Mouse (Mus musculus): ENCODE measurements around the gene Ubfd1. TPM values are rescaled to one million over a fixed set of nuclear protein-coding genes. Genes with fewer than 3 reads are reported as not detected.
"Not testable (repeated sequence)": the region's sequence is repeated elsewhere in the genome, so short reads cannot be mapped to it uniquely, and the experiment has no call there.

Ubfd1 gene
- polyA plus RNA-seq, 1 experiment from 2014 or later, result 81.0 TPM

DNA sequence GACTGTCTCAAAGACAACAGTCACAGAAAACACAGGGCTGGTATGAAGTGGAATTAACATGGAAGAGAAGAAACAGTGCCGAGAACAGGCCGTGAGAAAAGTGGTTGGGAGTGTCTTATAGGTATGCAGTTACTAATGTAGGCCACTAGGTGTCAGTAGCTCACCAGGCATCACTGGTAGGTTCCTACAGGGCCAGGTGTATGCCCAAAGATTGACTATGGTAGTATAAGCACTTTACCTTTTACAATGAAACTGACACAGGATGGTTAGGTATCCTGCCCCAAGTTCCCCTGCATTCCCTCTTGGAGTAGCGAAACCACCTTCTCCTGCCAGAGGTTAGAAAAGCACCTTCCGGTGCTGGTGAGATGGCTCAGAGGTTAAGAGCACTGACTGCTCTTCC, 32.2 kb downstream of the Ubfd1 start:
- peak; percentile 48 for DNase-seq (ENCODE audit: low spot score)
- Histone ChIP-seq H3K4me3 (no peak overlapping the region), H3K9me3 (no peaks in the 10 kb centered on the region), H3K27ac (no peak overlapping the region), H3K4me1 (peaks cover 11% of the 10 kb centered on the region), H3K36me3 (peaks cover 50% of the 10 kb centered on the region), H3K27me3 (ENCODE audit: insufficient read depth, poor library complexity, severe bottlenecking) (no peaks in the 10 kb centered on the region)
- WGBS, result 63% methylated on average over 4 of the region's 4 CpGs

DNA sequence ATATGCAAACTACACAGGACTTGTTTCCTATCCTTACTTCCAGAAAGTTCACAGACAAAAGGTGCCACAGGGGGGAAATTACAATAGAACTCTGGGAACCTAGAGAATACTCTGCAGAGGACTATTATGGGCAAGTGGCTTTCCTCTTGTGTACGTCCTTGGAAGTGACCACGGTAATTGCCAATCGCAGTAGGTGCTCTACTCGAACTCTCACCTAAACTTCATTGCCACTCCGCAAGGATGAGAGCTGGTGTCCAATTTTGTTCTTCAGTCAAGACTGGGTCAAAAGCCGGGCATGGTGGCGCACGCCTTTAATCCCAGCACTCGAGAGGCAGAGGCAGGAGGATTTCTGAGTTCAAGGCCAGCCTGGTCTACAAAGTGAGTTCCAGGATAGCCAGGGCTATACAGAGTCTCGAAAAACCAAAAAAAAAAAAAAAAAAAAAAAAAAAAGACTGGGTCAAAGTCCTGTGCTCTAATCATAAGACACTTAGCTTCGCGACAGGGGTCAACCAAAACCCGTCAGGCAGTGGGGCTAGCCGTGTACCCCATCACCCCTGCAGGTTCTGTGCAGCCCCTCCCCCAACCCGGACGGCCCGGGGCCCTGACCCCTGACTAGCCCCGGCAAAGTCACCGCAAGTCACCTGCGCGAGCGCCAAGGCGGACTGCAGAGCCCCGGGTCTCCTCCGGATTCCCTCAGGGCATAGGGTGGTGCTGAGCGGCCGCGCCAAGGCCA, 34.2 kb downstream of the Ubfd1 start:
- peak; percentile 83 for DNase-seq (ENCODE audit: low spot score)

DNA sequence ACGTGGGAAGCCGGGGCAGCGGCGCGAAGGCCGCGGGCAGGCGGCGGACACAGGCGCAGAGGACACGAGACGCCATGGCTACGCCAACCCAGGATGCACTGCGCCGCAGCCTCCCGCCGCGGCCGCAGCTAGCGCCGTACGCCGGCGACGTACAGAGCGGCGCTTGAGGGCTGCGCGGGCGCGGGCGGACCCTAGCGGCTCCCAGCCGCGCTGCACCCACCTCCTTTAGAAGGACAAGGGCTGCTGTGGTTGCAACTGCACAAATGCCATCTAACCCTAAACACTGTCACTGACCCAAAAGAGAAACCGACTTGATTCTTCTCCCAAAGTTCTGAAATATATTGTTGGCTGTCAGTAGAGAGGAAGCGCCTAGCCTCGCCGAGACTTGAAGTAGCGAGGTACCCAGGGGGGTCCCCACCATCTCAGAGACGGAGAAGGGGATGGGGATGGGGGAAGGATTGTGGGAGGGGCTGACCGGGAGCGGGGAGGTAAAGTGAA, 34.8 kb downstream of the Ubfd1 start, which contains the start of gene Ndufab1:
Gene Ndufab1 (minus strand): TSS at position 140 of the 498 bp plus-strand sequence.
- H3K27ac ChIP-seq, result peak within 1 kb of the TSS; percentile 96

More for the DNA sequence above, 34.2 kb downstream of the Ubfd1 start:
- H3K4me1 ChIP-seq, result peaks cover 11% of the 10 kb centered on the region
- peak overlapping the region; percentile 82 for H3K4me3 ChIP-seq
- not testable (repeated sequence) for H3K9me3 ChIP-seq; H3K27me3 ChIP-seq (ENCODE audit: insufficient read depth, poor library complexity, severe bottlenecking)
- H3K36me3 ChIP-seq, result peaks cover 31% of the 10 kb centered on the region
- 6% methylated on average over 28 of the region's 28 CpGs for WGBS
- H3K27ac ChIP-seq, result peak overlapping the region; percentile 96

DNA sequence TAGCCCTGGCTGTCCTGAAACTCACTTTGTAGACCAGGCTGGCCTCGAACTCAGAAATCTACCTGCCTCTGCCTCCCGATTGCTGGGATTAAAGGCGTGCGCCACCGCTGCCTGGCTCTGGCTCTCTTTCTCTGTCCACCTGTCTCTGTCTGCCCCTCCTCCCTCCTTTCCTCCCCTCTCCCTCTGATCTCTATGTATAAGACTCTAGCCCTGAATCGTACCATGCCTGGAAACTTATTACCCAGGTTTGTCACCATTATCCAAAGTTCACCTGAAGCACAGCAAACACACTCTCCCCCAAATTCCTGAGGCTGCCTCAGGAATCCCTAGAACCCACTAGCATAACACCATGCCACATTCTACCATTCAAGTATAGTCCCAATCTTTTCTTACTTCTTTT, 41.2 kb downstream of the Ubfd1 start:
- Histone ChIP-seq H3K36me3 (peaks cover 52% of the 10 kb centered on the region), H3K27me3 (ENCODE audit: insufficient read depth, poor library complexity, severe bottlenecking) (no peaks in the 10 kb centered on the region), H3K9me3 (no peaks in the 10 kb centered on the region), H3K4me1 (no peaks in the 10 kb centered on the region), H3K4me3 (no peak overlapping the region), H3K27ac (no peak overlapping the region)
- DNase-seq (ENCODE audit: low spot score), result no peak
- WGBS, result 89% methylated on average over 6 of the region's 6 CpGs

More for the DNA sequence above, 34.8 kb downstream of the Ubfd1 start, which contains the start of gene Ndufab1:
- Histone ChIP-seq H3K36me3 (peaks cover 29% of the 10 kb centered on the region), H3K27me3 (ENCODE audit: insufficient read depth, poor library complexity, severe bottlenecking) (no peaks in the 10 kb centered on the region), H3K4me3 (peak within 1 kb of the TSS; percentile 82), H3K9me3 (no peaks in the 10 kb centered on the region), H3K4me1 (peaks cover 11% of the 10 kb centered on the region)
- peak; percentile 92 for DNase-seq (ENCODE audit: low spot score)
- WGBS, result under 1% methylated on average over 43 of the region's 43 CpGs

DNA sequence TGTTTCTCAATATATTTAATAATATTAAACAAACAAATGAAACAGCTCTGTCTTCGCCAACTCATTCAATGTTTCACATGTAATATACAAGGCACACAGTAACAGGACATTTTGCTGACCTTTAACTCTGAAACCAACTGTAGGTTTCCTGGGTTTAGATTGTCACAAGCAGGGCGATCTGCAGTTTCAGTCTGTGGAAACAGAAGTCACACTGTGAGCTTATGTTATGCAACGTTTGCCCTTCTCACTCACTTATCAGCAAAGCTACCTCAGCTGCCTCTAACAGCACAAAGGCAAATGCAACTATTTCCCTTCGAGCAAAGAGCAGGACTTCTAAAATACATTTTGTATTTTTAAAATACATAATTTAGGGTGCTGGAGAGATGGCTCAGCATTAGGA, 56.5 kb downstream of the Ubfd1 start:
- no peak for DNase-seq (ENCODE audit: low spot score)
- no peak overlapping the region for H3K27ac ChIP-seq
- H3K4me1 ChIP-seq, result no peaks in the 10 kb centered on the region
- 80% methylated on average over 4 of the region's 4 CpGs for WGBS
- H3K9me3 ChIP-seq, result no peaks in the 10 kb centered on the region
- peaks cover 82% of the 10 kb centered on the region for H3K36me3 ChIP-seq
- no peak overlapping the region for H3K4me3 ChIP-seq
- no peaks in the 10 kb centered on the region for H3K27me3 ChIP-seq (ENCODE audit: insufficient read depth, poor library complexity, severe bottlenecking)

DNA sequence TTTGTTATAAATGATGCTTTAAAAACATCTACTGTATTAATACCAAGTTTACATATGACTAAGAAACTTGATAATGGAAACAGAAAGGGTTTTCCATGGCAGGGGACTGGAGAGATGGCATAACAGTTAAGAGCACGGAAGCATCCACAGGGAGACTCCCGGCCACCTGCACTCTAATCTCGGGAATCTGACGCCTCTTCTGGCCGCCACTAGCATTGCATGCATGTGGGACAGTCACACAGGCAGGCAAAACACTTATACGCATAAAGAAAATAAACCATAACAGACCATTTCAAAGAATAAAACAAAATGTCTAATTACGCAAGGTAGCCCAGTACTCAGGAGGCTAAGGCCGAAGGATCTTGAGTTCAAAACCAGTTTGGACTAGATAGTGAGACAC, 58.7 kb downstream of the Ubfd1 start:
- no peak overlapping the region for H3K27ac ChIP-seq

DNA sequence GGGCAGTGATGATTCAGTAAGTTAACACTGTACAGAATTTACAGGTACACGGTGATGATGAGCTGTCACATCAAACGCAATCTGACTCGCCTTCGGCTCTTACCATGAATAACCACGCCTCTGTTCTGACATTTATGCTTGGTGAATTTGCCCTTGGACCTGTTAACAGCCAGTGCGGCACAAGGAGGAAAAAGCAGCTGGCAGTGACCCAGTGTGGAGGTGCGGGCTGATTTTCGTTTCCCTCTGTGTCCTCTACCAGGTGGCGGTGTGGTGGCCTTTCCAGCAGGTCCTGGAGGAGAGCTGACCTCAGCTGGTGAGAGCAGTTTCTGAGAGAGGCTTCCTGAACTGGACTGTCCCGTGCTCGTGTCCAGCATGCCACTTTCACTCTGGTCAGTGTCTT, 60.0 kb downstream of the Ubfd1 start:
- Histone ChIP-seq H3K9me3 (no peaks in the 10 kb centered on the region), H3K4me1 (peaks cover 5% of the 10 kb centered on the region; the same call in 1 of the 2 replicates), H3K27ac (no peak overlapping the region), H3K4me3 (no peak overlapping the region), H3K27me3 (ENCODE audit: insufficient read depth, poor library complexity, severe bottlenecking) (no peaks in the 10 kb centered on the region), H3K36me3 (peaks cover 57% of the 10 kb centered on the region)
- DNase-seq (ENCODE audit: low spot score), result no peak
- 90% methylated on average over 11 of the region's 11 CpGs for WGBS

More for the DNA sequence above, 58.7 kb downstream of the Ubfd1 start:
- DNase-seq (ENCODE audit: low spot score), result no peak
- WGBS, result 75% methylated on average over 8 of the region's 8 CpGs
- Histone ChIP-seq H3K36me3 (peaks cover 69% of the 10 kb centered on the region), H3K4me1 (no peaks in the 10 kb centered on the region), H3K9me3 (no peaks in the 10 kb centered on the region), H3K27me3 (ENCODE audit: insufficient read depth, poor library complexity, severe bottlenecking) (no peaks in the 10 kb centered on the region), H3K4me3 (no peak overlapping the region)

Other genes starting within 250 kb of the Ubfd1 start
- gene Scnn1b, start 202.1 kb upstream of the Ubfd1 start, polyA plus RNA-seq (2016; fragmentation: Nextera tagmentation; extraction: Ambion mirVana), result 0.30 TPM in 1 of 2 replicates, not detected in the other
- 20.0 and 22.4 TPM in 2 replicates for gene Cog7, start 85.5 kb upstream of the Ubfd1 start, polyA plus RNA-seq (2016; fragmentation: Nextera tagmentation; extraction: Ambion mirVana)
- gene Gga2, start 46.0 kb upstream of the Ubfd1 start, polyA plus RNA-seq (2016; fragmentation: Nextera tagmentation; extraction: Ambion mirVana), result 93.6 and 114 TPM in 2 replicates
- gene Ears2, start 88 bp downstream of the Ubfd1 start, polyA plus RNA-seq (2016; fragmentation: Nextera tagmentation; extraction: Ambion mirVana), result 21.5 and 29.1 TPM in 2 replicates
- 1,058 and 1,342 TPM in 2 replicates for gene Ndufab1, start 34.7 kb downstream of the Ubfd1 start, polyA plus RNA-seq (2016; fragmentation: Nextera tagmentation; extraction: Ambion mirVana)
- 13.4 and 17.9 TPM in 2 replicates for gene Palb2, start 65.8 kb downstream of the Ubfd1 start, polyA plus RNA-seq (2016; fragmentation: Nextera tagmentation; extraction: Ambion mirVana)
- gene Dctn5, start 65.9 kb downstream of the Ubfd1 start, polyA plus RNA-seq (2016; fragmentation: Nextera tagmentation; extraction: Ambion mirVana), result 83.4 and 102 TPM in 2 replicates
- 143 and 172 TPM in 2 replicates for gene Plk1, start 92.3 kb downstream of the Ubfd1 start, polyA plus RNA-seq (2016; fragmentation: Nextera tagmentation; extraction: Ambion mirVana)
- not detected in 2 replicates for gene Ern2, start 119.0 kb downstream of the Ubfd1 start, polyA plus RNA-seq (2016; fragmentation: Nextera tagmentation; extraction: Ambion mirVana)
- 0.18 TPM in 1 of 2 replicates, not detected in the other for gene Chp2, start 152.3 kb downstream of the Ubfd1 start, polyA plus RNA-seq (2016; fragmentation: Nextera tagmentation; extraction: Ambion mirVana)
- 13.3 and 14.3 TPM in 2 replicates for gene Prkcb, start 221.6 kb downstream of the Ubfd1 start, polyA plus RNA-seq (2016; fragmentation: Nextera tagmentation; extraction: Ambion mirVana)